Mouse (Mus musculus) B cell, adult 2 months (primary cell): Measurements from ENCODE around the gene Tfap2b.

ENCODE experiments used
- DNase-seq, 2 experiments: peaks; one replicate each; pipeline ENCODE4 v3.0.0; 2022

Tfap2b gene

DNA sequence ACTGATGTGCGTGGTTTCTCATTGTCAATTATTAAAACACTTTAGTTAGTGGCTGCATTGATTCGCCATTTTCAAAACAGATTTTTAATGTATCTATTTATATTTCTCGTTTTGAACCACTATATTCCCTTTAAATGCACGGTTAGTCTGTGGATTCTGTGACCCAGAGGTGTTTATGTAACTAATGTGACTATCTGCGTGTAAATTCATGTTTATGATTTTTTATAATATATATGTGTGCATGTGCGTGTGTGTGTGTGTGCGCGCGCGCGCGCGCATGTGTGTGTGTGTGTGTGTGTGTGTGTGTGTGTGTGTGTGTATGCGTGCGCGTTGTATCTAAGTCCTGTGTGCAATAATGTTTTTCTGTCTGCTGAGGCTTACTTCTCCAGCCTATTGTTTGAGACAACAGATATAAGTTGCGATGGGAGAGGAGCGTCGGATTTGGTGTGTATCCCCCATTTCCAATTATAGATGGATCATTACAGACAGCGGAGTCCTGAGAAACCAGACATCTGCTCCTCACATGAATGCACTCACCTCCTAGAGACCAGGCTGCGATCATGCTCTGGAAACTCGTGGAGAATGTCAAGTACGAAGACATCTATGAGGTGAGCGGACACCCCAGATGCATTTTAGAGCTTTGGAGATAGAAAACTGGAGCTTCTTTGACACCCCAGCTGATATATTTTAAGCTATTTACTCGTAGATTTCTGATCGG, at the start of gene Tfap2b:
Gene Tfap2b, plus strand, starts transcription at position 274 of the 718 bp plus-strand sequence.
- DNase-seq = no peak

DNA sequence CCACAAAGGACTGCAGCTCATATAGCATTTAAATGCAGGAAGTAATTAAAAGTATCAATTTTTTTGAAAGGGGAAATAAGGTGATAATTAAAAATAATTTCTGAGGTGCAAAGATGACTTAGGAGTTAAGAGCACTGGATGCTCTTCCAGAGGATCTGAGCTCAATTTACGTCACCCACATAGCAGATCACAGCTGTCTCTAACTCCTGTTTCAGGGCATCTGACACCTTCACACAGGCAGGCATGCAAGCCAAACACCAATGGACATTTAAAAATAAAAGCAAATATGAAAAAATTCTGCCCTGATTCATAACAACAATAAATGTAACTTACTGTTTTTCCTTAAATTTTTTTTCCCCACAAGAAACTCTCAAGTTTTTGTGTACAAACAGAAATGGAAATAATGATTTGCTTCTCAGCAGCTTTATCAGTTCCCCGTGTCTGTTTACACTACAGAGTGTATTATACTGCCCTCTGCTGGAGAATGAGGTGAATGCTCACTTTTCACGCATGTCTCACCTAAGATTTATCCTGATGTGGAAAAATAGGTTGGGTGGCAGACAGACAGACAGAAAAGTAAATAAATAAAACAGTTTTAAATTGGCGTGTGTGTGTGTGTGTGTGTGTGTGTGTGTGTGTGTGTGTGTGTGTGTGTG, 29.8 kb upstream of the Tfap2b start:
- DNase-seq = no peak

DNA sequence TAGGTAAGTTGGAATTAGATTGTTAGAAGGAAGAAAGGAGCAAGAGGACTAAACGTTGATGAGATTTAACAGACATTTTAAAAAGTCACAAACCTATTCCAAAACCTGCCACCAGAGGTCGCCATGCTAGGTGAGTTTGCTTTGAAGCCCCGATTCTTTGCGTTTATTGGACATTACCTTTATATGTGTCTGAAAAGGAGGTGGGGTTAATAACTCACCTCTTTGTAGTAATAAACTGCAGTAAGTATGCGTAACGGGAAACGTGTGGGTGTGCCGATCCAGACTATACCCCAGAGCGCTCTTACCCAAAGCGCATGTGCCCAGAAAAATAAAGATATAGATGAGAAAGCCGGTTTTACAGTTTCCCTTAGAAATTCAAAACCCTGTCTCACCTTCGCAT, 3.1 kb upstream of the Tfap2b start:
- no peak for DNase-seq

DNA sequence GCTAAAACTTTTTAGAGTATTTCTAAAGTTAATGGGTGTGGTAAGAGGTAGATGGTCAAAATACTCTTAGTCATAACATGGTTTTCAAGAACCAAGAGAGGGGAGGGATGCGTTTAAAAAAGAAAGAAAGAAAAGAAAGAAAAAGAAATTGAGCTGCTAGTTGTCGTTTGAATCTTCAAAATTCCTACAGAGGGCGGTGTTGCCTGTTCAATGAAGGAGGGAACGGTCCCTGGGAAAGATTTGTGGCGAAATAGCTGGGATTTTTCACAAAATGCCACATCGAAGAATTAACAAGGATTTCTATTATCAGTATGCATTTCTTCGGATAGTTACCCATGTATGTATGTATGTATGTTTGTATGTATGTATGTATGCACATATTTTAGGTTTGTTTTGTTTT, 2.5 kb upstream of the Tfap2b start:
- no peak for DNase-seq

DNA sequence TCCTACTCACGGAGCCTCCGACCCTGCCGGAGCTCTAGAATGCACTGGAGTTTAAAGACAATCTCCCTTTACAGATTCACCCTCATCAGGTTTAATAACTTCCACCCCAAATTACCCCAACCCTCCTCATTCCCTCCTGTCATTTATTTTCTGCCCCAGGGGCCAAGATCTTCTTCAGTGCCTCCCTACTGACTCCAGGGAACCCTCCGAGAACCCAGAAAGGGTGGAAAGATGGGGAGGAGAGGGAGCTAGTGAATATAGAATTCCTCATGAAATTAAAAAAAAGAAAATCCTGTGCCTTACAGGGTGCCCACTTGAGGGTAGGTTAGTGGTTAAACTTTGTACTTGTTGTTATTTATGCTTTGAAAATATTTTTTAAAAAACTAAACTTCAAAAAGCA, 1.1 kb upstream of the Tfap2b start:
- no peak for DNase-seq

DNA sequence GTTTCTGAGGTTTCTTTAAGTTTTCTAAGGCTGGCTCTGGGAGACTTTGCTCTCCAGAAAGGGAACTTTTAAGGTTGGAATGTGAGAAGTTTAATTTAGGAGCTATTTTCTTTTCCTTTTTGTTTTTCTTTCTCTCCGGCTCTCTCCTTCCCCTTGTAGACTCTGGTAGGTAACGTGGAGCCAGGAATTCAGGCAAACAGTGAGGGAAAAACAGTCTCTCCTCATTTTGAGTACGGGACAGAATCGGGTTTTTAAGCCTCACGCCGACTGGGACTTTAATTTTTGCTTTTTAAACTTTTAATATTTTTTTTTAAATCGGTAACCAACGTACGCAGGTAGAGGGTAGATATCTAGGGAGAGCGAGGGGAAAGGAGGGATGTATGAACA, 638 bp downstream of the Tfap2b start:
- DNase-seq = no peak

DNA sequence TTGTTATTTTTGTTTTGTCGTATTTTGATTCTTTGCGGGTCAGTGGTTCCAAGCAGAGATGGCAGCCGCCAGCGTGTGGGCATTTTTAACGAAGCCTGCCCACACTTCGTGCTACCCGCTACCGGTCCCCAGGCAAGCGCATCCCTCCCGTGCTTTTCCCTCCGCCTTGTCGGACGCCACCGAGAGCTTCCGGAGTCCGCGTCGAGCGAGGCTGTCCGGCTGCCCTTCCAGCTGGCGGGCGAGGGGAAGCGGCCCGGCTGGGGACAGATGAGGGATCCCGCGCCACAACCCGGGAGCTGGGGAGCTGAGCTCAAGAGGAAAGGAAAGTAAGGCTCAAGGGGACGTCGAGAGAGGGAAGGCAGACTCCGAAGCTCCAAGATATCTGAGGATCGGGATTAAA, 1.1 kb downstream of the Tfap2b start:
- no peak for DNase-seq

DNA sequence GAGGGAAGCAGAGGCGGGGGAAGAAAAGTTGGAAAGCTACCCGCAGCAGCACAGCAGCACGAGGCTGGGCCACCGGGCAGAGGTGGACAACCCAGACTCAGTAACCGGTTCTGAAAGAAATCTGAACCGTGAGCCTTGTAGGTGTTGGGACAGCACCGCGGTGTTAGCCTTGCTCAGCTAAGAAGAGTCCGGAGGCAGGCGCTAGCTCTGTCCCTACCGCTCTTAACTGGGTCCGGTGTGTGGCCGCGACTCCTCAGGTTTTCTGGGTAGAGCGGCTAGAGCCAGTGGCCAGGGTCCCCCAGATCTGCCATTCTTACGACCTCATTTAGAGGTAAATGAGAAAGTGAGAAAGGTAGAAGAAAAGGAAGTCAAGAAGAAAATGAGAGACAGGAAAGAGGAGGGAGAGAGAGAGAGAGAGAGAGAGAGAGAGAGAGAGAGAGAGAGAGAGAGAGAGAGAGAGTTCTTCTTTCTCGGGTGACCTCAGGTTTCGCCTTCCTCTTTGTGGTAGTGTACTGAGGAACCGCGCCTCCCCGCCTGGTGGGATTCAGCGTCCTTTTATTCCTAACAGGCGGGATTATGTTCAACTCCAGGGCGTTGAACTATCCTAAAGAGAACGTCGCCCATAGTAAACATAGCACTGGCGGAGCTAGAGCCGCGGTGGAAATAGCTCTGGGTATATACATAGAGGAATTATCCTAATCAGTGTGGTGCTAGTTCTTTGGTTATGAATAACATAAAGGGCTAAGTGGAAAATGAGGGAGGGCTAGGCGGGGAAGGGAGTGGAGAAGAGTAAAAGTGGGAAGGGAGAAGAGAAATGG, 1.7 kb downstream of the Tfap2b start:
- no peak for DNase-seq

DNA sequence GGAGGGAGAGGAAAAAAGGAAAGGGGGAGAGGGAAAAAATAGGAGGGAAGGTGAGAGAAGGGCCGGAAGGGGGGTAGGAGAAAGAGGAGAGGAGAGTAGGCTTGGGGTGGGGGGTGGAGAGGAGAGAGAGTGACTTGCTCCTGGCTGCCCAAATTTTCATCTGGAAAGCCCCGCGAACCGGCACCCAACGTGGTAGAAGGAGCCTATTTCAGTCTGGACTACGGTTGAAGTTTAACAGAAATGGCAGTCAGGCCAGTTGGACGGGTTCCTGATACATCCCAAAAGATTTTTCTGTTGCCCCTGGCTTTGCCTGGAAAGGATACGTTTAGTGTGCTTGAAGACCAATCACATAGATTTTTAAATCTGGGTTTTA, 2.3 kb downstream of the Tfap2b start:
- DNase-seq = no peak

DNA sequence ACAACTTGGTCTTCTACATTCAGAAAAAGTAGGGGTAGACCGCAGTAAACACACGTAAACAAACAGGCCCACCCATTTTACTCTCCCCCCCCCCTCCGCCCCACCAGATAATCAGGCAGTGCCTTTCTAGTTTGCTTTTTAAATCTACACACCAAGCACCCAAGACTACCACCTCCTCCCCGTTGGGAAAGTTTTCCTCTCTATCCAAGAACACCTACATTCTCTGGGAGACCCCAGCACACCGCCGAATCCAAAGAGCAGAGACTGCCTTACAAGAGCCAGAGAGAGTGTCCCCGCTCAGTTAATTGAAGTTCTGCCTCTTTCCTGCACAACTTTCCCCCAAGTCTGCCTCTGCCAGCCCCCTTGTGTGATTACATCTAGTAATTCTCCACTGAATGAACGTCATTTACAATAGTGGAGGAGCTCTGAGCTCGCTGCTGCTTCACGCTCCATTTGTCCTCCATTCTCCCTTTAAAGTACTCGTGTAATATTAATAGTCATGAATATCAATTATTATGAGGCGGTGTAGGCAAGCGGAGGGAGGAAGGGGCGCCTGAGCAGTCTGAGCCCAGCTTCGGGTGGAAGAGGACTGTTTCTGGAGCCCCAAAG, 2.9 kb downstream of the Tfap2b start:
- no peak for DNase-seq

DNA sequence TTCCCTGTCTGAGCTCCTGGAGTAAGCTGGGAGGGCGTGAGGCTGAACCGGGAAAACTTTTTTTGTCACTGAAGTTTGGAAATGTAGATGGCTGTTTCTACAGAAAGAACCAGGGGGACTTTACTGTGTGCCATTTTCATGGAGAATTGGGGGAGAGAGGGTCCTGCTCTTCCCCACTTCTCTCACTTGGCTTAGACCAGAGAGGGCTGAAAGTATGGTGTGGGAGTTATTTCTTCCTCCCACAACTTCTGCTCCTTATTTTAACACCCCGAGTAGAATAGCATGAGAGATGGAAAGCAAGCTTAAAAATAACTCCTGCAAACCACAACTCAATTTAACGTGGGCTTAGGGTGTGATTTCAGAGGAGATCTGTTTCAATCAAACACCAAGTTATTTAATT, 4.0 kb downstream of the Tfap2b start:
- DNase-seq = no peak

DNA sequence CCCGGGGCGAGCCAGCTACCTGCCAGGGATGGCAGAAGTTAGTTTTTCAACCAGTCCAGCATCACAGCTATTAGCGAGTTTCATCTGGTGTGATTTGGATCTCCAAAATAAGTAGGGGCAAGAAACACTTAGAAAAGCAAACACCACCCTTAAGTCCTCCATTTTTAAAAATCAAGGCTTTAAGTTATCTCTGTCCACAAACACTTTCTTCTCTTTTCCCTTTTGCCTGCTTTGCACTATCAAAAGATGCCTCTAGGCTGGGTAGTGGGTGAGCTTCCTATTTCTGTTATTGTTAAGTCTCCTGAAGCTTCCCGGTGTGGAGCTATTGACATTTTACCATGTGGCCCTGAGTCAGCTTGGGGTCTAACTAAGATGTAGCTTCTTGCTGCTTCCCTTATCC, 4.5 kb downstream of the Tfap2b start:
- no peak for DNase-seq

DNA sequence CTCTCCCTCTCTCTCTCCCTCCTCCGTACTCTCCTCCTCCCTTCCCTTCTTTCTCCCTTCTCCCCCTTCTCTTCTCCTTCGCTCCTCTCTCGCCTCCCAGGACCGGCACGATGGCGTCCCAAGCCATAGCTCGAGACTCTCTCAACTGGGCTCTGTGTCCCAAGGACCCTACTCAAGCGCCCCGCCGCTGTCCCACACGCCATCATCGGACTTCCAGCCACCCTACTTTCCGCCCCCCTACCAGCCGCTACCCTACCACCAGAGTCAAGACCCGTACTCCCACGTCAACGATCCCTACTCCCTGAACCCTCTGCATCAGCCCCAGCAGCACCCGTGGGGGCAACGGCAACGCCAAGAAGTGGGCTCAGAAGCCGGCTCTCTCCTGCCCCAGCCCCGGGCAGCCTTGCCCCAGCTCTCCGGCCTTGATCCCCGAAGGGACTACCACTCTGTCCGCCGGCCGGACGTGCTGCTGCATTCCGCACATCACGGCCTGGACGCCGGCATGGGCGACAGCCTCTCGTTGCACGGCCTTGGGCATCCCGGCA, 5.2 kb downstream of the Tfap2b start:
- no peak for DNase-seq

DNA sequence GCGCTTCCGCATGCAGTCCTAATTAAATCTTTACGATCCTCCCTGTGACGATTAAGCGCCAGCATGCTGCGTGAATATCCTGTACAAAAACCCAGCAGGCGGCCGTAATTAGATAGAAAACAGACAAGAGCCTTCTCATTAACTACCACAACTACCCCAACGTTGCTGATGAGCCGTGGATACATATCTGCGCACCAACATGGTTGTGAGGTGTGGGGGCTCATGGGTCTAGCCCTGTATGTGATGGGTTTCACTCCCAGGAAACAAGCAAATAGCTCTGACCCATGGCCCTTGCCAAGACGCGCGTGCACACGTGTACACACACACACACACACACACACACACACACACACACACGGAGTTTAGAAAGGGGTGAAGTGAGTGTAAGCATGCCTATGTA, 8.7 kb downstream of the Tfap2b start:
- DNase-seq = no peak

DNA sequence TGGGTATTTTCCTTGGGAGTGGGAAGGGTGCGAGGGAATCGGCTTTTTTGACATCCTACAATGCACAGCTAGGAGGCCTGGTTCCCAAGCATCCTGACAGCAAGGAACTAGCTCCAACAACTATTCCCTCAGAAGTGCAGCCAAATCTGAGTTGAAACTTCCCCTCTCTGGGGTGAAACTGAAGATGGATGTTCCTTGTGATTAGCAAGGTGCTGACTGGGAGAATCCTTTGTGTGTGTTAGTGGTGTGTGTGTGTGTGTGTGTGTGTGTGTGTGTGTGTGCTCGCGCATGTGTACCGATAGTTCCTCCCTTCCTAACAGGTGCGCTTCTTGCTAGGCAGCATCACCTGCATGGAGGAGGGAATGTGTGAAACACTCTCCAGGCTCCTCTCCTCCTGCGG, 9.5 kb downstream of the Tfap2b start:
- no peak for DNase-seq

DNA sequence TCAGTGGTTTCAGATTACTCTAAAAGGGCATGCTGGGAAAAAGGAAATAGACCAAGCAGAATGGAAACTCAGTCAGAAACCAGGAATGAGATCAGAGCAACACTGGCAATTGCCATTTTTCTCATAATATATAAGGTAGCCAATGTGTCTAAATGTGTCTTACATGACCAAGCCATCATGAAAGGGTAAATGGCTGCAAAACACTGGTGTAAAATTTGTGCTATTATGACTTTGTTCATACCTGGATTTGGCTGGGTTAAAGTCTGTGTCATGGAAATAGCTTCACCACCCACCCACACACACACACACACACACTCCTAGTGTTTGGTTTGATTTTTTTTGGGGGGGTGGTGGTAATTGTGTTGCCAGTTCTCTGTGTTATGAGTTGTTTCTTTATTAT, 10.7 kb downstream of the Tfap2b start:
- no peak for DNase-seq

DNA sequence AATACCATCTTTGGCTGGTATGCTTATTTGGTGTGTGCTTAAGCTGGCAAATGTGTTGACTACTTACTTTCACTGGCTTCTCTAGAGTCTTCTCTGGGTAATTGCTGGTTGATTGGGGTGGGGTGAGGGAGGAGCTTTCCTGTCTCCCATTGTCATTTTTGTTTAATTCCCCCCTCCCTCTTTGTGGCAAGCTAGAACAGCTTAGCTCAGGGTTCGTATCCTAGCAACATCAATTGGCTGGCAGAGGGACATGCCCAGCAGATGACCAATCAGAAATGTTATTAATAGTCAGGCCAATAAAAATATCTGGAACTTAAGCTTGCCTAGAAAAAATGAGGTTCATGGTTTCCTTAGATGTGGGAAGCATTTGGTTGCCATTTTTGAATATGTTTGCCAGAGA, 11.8 kb downstream of the Tfap2b start:
- DNase-seq = no peak

DNA sequence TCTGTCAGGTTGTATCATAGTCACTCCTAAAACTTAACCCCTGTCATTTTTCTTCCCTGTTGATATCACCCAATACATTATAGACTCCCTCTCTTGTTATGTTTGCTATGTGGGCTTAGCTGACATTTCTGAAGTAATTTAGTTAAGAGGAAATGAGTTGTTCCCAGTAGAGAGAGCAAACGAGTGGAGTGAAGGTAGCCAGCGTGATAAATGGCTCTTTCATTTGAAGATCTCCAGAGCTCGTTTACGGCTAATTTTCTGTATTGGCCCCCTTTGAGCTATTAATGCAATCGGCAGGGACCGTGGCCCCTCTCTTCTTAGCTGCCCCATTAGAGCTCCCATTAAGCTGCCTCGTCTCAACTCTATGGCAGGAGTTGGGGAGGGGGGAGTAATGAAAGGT, 12.9 kb downstream of the Tfap2b start:
- DNase-seq = no peak

DNA sequence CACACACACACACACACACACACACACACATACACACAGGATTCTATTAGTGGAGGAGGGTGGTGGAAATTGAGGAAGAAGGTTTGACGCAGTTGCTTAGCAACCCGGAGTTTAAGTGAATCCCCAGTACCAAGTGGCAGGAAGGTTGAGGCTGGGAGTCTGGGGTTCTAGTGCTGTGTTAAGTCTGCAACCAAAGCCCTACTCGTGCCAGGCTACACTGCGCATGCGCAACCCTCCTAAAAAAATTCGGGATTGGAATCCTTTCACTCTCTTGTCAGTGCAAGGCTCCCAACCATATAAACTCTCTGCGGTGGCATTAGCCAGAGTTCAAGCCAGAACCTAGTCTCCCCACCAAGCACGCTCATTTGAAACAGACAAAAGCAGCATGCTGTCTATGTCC, 18.0 kb downstream of the Tfap2b start:
- DNase-seq = no peak

DNA sequence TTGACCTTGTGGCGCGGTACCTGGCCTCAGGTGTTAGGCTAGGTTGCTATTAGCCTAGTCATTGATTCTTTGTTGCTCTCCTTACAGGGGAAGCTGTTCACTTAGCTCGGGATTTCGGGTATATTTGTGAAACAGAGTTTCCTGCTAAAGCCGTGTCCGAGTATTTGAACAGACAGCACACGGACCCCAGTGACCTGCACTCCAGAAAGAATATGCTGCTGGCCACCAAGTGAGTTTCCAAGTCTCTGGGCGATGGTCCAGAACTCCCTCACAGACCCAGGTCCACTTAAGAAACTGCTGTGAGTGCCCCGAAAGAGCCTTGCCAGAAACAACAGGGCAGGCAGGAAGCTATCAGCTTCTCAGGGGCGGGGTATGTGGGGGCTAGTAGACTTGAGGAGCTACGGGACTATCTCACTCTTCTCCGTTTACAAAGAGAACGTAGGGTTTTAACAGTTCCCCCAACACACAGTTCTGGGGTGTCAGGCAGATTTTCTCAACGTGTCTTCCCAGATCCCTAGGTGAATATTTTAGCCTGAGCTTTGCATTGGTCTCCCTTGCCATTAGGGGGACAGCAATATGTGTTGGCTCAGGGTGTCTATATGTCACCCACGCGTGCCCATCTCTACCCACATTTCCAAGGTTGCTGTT, 22.3 kb downstream of the Tfap2b start:
- no peak for DNase-seq

DNA sequence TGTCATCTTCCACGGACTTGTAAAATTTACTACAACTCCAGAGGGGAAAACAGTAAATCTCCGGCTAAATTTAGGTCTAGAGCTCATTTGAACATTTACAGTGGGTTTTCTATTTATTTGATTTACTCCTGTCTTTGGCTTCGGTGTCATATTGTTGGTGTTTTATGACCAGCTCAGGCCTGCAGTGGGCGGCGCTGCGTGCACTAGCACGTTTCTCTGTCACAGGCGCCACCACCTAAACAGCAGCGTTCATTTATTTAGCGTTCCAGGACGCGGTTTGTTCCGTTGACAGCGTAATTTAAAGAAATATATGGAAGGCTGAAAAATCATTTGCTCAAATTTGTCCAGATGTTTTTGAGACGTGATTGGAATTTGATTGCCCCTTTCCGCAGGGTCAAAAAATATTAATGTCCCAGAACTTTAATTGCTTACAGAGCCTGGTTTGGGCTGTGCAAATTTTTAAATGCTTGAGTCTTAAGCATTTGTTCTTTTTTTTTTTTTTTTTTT, 22.9 kb downstream of the Tfap2b start:
- no peak for DNase-seq

DNA sequence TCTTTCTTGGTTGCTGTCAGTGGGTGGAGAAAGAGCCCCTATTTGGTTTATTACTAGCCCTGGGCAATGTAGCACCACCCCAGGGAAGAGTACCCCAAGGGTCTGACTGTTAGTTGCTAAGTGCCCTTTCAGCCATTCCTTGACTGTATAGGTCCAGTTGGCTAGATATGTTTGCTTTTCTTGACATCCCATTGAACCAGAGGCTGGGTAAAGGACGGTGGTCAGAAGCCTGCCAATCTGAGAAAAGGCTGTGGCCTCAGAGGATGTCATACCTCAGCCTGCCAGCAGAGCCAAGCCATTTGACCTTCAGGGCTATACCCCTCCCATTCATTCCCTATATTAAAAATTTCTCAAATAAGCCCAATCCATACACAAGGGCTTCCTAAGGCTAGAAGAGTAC, 24.0 kb downstream of the Tfap2b start:
- DNase-seq = no peak

DNA sequence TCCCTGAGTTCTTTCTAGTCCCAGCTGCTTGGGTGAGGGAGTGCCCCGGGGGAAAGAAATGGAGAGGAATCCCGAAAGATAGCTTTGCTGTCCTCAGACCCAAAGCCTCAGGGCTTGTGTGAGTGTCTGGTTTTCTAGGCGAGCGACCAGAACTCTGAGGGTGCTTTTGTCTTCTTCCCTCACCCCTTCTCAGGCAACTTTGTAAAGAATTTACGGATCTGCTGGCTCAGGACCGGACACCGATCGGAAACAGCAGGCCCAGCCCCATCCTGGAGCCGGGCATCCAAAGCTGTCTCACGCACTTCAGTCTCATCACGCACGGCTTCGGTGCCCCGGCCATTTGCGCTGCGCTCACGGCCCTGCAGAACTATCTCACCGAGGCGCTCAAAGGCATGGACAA, 25.1 kb downstream of the Tfap2b start:
- no peak for DNase-seq
